Comparison of ENCODE assay signal across 13 mouse cellular contexts in the genomic region with DNA sequence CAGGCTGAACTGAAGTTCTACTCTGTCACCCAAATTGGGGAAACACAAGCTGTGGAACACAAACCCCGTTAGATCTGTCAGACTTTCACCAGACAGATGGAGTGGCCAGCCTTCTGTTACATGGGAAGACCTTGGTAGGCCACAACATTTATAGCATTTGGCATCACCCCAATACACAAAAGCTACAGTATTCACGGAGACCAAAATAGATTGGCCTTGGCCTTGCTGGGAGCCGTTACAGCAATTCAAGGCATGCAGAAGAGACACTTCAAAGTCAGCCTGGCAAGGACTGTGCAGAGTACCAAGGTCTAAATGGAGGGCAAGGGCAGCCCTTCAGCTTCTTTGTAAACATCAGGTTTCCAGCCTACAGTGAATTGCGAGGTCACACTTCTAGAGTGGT.
A peak's percentile ranks its signal among the peaks of the same experiment; 100 is the strongest.
DNase-seq lines count a peak whose midpoint lies in the region; ATAC-seq lines count a peak whose summit lies in the region.
"Had no signal": no experiment of that assay in that cellular context is flagged by ENCODE, and none has a peak within 500 bp of the region (broad histone marks: within the 10 kb centered on the region; RNA-seq: fewer than 3 reads in every experiment).

No protein-coding gene starts in this region.

- peak overlapping the region; percentile 54; the same call in 1 of the 2 replicates for H3K27ac ChIP-seq in lung, embryonic 16.5 days (ENCODE audit: low read length)
- H3K27ac ChIP-seq in hindbrain, embryonic 10.5 days: no peak overlapping the region
- H3K27ac ChIP-seq in hindbrain, embryonic 11.5 days (ENCODE audit: low read depth, low read length): no peak overlapping the region
- H3K27ac ChIP-seq: limb, embryonic 13.5 days had no signal

- H3K4me2 ChIP-seq in lung, embryonic 16.5 days (ENCODE audit: low read depth, low read length): no peak overlapping the region
- no peak overlapping the region for H3K4me2 ChIP-seq in hindbrain, embryonic 11.5 days (replicated peaks; ENCODE audit: low read depth, low read length)
- H3K4me2 ChIP-seq: limb, embryonic 13.5 days had no signal

- H3K4me1 ChIP-seq in lung, embryonic 16.5 days (replicated peaks; ENCODE audit: control insufficient read depth, insufficient read depth, low read length): peaks cover 11% of the 10 kb centered on the region
- H3K4me1 ChIP-seq in hindbrain, embryonic 10.5 days (replicated peaks): peaks cover 2% of the 10 kb centered on the region; the same call in 1 of the 2 replicates
- H3K4me1 ChIP-seq in hindbrain, embryonic 11.5 days (replicated peaks; ENCODE audit: control insufficient read depth, insufficient read depth, low read length): no peaks in the 10 kb centered on the region
- H3K4me1 ChIP-seq: limb, embryonic 13.5 days had no signal

- WGBS in lung, embryonic 16.5 days: 21% methylated on average over 4 of the region's 4 CpGs
- 91% methylated on average over 4 of the region's 4 CpGs for WGBS in hindbrain, embryonic 10.5 days
- WGBS in hindbrain, embryonic 11.5 days: 88% methylated on average over 4 of the region's 4 CpGs

- DNase-seq in gastrocnemius, adult 18-20 months (ENCODE audit: low spot score): peak; percentile 74
- no peak for DNase-seq in gastrocnemius, postnatal 4 days (ENCODE audit: low spot score in 2 of 2)
- DNase-seq in adrenal gland, postnatal 10 days: peak; percentile 68
- peak; percentile 62 for DNase-seq in heart, adult 8-10 months (ENCODE audit: low spot score)
- no peak for DNase-seq in hindbrain, embryonic 10.5 days (ENCODE audit: low spot score)
- no peak for DNase-seq in hindbrain, embryonic 11.5 days (ENCODE audit: low spot score)
- DNase-seq: kidney, postnatal 10 days; midbrain, embryonic 14.5 days; thymus, adult 2 months had no signal

- H3K4me3 ChIP-seq in lung, embryonic 16.5 days (ENCODE audit: low read length): no peak overlapping the region
- no peak overlapping the region for H3K4me3 ChIP-seq in hindbrain, embryonic 10.5 days
- no peak overlapping the region for H3K4me3 ChIP-seq in hindbrain, embryonic 11.5 days (ENCODE audit: low read depth, low read length)
- H3K4me3 ChIP-seq: limb, embryonic 13.5 days had no signal

- no peaks in the 10 kb centered on the region for H3K27me3 ChIP-seq in lung, embryonic 16.5 days (ENCODE audit: control insufficient read depth, insufficient read depth, low read depth, low read length)
- H3K27me3 ChIP-seq in hindbrain, embryonic 10.5 days (ENCODE audit: insufficient read depth, poor library complexity, severe bottlenecking): no peaks in the 10 kb centered on the region
- no peaks in the 10 kb centered on the region for H3K27me3 ChIP-seq in hindbrain, embryonic 11.5 days (ENCODE audit: control insufficient read depth, insufficient read depth, low read length)
- H3K27me3 ChIP-seq: limb, embryonic 13.5 days had no signal

- H3K9ac ChIP-seq in lung, embryonic 16.5 days (ENCODE audit: low read length): no peak overlapping the region
- no peak overlapping the region for H3K9ac ChIP-seq in hindbrain, embryonic 11.5 days (ENCODE audit: low read depth, low read length)
- H3K9ac ChIP-seq: limb, embryonic 13.5 days had no signal

- H3K9me3 ChIP-seq in lung, embryonic 16.5 days (ENCODE audit: control insufficient read depth, low read length): no peaks in the 10 kb centered on the region
- H3K9me3 ChIP-seq in hindbrain, embryonic 10.5 days: no peaks in the 10 kb centered on the region
- no peaks in the 10 kb centered on the region for H3K9me3 ChIP-seq in hindbrain, embryonic 11.5 days (ENCODE audit: control insufficient read depth, low read length)
- H3K9me3 ChIP-seq: limb, embryonic 13.5 days had no signal

- ATAC-seq in lung, embryonic 16.5 days (ENCODE audit: low read depth): peak; percentile 70
- no peak for ATAC-seq in hindbrain, embryonic 11.5 days (ENCODE audit: low FRiP score)
- ATAC-seq in inflammation-experienced regulatory T-cells, adult 6 months: no peak
- ATAC-seq: CD4-positive, CD25-positive, alpha-beta regulatory T cell, adult 4 months had no signal

- no peaks in the 10 kb centered on the region for H3K36me3 ChIP-seq in lung, embryonic 16.5 days (ENCODE audit: control insufficient read depth, insufficient read depth, low read length)
- no peaks in the 10 kb centered on the region for H3K36me3 ChIP-seq in hindbrain, embryonic 10.5 days
- H3K36me3 ChIP-seq in hindbrain, embryonic 11.5 days (ENCODE audit: control insufficient read depth, insufficient read depth, low read length): no peaks in the 10 kb centered on the region

Comparison
In these comparisons a context has a peak if more than half of its experiments do, and no peak if none do; other contexts are left out.
1. DNase-seq: peak in gastrocnemius, adult 18-20 months (single experiment), adrenal gland, postnatal 10 days (single experiment) and heart, adult 8-10 months (single experiment); none in gastrocnemius, postnatal 4 days (0 of 2), hindbrain, embryonic 10.5 days (single experiment) and hindbrain, embryonic 11.5 days (single experiment).